Mouse (Mus musculus): ENCODE measurements around the gene Slc7a11. TPM values are rescaled to one million over a fixed set of nuclear protein-coding genes. Genes with fewer than 3 reads are reported as not detected.

The Slc7a11 gene
- polyA plus RNA-seq, 1 experiment from 2014 or later = 0.13 TPM

DNA sequence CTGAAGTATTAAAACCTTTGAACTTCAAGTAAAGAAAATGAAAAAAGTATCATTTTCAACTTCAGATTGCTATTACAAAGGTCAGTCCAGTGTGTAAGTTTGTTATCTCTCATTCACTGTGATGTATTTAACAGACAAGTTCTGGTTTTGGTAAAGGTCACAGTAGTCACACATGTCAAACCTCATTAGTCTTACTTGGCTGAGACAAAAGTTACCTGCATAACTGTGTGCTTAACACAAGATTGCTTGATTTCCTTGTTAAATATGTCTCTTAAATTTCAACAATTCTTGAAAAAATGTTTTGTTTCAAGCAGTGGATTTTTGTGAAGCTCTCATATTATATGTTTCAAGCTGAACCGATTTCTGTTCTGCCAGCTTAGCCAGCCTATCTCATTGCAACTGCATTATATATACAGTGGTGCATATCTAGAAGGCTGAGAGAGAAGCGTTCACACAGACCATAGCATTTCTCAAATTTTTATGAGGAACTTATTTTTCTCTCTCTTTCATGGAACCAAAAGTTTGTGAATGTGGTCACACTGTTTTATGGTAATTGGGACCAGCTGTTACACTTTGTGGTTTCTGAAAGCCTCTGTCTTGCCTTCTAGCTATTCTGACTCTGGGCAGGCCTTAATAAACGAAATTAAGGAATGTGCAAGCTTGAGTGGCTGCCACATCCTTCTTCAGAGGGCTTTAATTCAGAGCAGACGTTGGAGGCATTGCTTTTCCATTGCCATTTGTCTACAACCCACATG lies 514.7 kb downstream of the Slc7a11 start:
- no peak for ATAC-seq
- Histone ChIP-seq H3K9me3 (ENCODE audit: low read length) (no peaks in the 10 kb centered on the region), H3K4me3 (ENCODE audit: low read depth, low read length) (no peak overlapping the region), H3K4me1 (ENCODE audit: insufficient read depth, low read depth, low read length) (no peaks in the 10 kb centered on the region), H3K9ac (replicated peaks; ENCODE audit: low read depth) (no peak overlapping the region), H3K36me3 (ENCODE audit: insufficient read depth, low read length) (no peaks in the 10 kb centered on the region), H3K27ac (ENCODE audit: low read length) (no peak overlapping the region), H3K27me3 (replicated peaks; ENCODE audit: insufficient read depth, low read length) (no peaks in the 10 kb centered on the region), H3K4me2 (replicated peaks; ENCODE audit: low read depth, low read length) (no peak overlapping the region)
- 33% methylated on average over 4 of the region's 4 CpGs for WGBS
- no peak for TF ChIP-seq CTCF (IDR thresholded peaks at IDR 0.05)
- DNase-seq (ENCODE audit: low spot score) = no peak

DNA sequence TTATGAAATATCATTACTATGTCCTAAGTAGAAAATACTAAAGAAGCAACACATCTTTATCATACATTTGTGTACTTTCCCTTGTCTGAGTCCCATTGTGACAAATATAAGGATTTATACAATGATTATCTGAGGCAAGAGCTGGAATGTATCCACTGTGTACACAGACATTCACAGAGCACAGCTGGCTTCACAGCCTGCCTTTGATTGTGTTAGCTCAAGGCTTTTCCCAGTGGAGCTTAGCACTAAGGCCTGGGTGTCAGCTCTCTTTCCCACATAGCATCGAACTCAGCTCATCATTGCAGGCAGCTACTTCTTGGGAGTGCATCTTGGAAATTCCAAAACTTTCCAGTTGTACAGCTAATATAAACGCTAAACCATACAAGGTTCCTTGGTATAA lies 529.5 kb downstream of the Slc7a11 start:
- no peak for ATAC-seq
- DNase-seq (ENCODE audit: low spot score) = peak; percentile 9

DNA sequence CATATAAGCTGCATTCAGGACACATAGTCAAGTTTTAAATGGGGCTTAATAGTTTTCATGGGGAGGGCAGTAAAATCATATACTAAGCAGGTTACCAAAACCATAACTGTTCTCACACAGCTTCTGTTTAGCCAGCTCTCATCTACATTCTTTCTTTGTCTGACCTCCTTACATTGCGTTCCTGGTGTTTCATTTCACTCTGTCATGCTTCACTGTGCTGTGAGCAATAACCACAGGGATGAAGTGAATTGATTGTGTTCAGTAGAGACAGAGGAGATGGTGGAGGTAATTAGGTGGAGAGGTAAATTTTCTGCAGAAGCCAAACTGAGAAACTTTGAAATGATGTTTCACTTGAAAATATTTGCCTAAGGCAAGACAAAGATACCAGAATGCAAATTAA lies 532.5 kb downstream of the Slc7a11 start:
- no peaks in the 10 kb centered on the region for H3K9me3 ChIP-seq (ENCODE audit: low read length)
- 77% methylated on average over 1 of the region's 1 CpGs for WGBS
- no peak overlapping the region for H3K9ac ChIP-seq (replicated peaks; ENCODE audit: low read depth)
- TF ChIP-seq CTCF (IDR thresholded peaks at IDR 0.05) (no peak), EP300 (IDR thresholded peaks at IDR 0.05) (no peak)
- no peaks in the 10 kb centered on the region for H3K27me3 ChIP-seq (replicated peaks; ENCODE audit: insufficient read depth, low read length)
- ATAC-seq (no peak), DNase-seq (ENCODE audit: low spot score) (no peak)
- no peak overlapping the region for H3K27ac ChIP-seq (ENCODE audit: low read length)
- H3K4me2 ChIP-seq (replicated peaks; ENCODE audit: low read depth, low read length) = no peak overlapping the region
- H3K4me3 ChIP-seq (ENCODE audit: low read depth, low read length) = no peak overlapping the region
- H3K36me3 ChIP-seq (ENCODE audit: insufficient read depth, low read length) = no peaks in the 10 kb centered on the region
- H3K4me1 ChIP-seq (ENCODE audit: insufficient read depth, low read depth, low read length) = no peaks in the 10 kb centered on the region

More for the DNA sequence above, 529.5 kb downstream of the Slc7a11 start:
- no peaks in the 10 kb centered on the region for H3K9me3 ChIP-seq (ENCODE audit: low read length)
- no peak overlapping the region for H3K4me3 ChIP-seq (ENCODE audit: low read depth, low read length)
- H3K4me2 ChIP-seq (replicated peaks; ENCODE audit: low read depth, low read length) = no peak overlapping the region
- H3K9ac ChIP-seq (replicated peaks; ENCODE audit: low read depth) = no peak overlapping the region
- no peaks in the 10 kb centered on the region for H3K27me3 ChIP-seq (replicated peaks; ENCODE audit: insufficient read depth, low read length)
- H3K36me3 ChIP-seq (ENCODE audit: insufficient read depth, low read length) = no peaks in the 10 kb centered on the region
- H3K4me1 ChIP-seq (ENCODE audit: insufficient read depth, low read depth, low read length) = no peaks in the 10 kb centered on the region
- no peak overlapping the region for H3K27ac ChIP-seq (ENCODE audit: low read length)
- WGBS = 28% methylated on average over 2 of the region's 2 CpGs
- TF ChIP-seq CTCF (IDR thresholded peaks at IDR 0.05) (no peak), EP300 (IDR thresholded peaks at IDR 0.05) (no peak)

DNA sequence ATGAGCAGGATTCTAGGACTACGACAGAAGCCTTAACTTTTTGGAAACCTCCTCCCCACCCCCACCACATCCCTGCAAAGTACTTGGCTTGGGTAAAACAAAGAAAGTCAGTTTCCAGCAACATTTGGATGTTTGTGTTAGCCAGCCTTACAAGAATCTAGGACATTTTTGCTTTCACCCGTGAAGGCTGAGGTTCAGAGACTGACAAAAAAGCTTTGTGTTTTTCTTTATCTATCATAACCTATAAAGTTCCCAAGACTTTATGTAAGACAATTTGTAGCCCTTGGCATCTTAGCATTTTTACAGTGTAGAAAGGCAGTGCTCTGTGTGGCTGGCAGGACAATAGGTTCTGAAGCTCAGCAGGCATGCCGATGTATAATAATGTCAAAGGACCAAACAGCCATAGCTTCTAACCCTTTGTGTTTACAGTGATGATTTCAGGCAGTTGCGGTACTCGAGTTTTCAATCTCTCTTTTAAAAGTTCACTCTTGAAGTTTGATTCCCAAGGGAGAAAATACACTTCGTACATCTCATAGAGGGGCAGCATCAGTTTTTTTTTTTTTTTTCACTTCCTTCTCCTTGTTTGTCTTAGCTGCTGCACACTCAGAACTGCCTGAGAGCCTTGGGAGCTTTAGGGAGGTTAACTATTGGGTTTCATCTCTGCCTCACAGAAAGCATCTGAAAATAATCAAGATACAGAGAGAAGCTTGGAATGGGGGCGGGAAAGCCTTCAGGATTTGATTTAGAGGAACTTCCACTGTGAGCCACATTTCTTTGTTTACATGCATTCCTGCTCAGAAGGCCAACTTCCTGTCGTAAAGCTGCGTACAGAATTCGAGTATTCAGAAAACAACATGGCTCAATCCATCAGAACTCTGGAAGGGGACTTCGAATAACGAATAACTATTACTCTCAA lies 534.7 kb downstream of the Slc7a11 start:
- TF ChIP-seq EP300 (IDR thresholded peaks at IDR 0.05) (no peak), CTCF (IDR thresholded peaks at IDR 0.05) (no peak)

DNA sequence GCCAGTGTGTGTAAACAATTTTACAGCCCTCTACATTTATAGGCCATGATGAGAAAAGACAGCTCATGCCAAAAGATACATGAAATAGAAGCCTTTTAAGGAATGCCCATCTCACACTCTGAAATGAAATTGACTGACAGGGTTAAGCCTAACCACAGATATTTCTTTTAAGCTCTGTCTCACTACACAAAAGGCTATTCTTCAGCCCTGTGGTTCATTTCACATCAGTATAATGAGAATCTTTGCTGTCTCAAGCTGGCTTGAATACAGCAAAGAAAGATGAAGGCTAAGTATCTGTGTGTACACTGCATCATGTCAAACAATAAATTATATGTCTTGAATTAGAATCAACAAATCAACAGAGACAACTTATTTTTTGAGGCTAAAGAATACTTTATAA lies 549.5 kb downstream of the Slc7a11 start:
- TF ChIP-seq EP300 (IDR thresholded peaks at IDR 0.05) = no peak
- TF ChIP-seq CTCF (IDR thresholded peaks at IDR 0.05) = no peak
- H3K9ac ChIP-seq (replicated peaks; ENCODE audit: low read depth) = no peak overlapping the region
- H3K36me3 ChIP-seq (ENCODE audit: insufficient read depth, low read length) = no peaks in the 10 kb centered on the region
- H3K27me3 ChIP-seq (replicated peaks; ENCODE audit: insufficient read depth, low read length) = no peaks in the 10 kb centered on the region
- H3K4me3 ChIP-seq (ENCODE audit: low read depth, low read length) = no peak overlapping the region
- H3K4me1 ChIP-seq (ENCODE audit: insufficient read depth, low read depth, low read length) = no peaks in the 10 kb centered on the region
- DNase-seq (ENCODE audit: low spot score) (no peak), ATAC-seq (no peak)
- H3K9me3 ChIP-seq (ENCODE audit: low read length) = no peaks in the 10 kb centered on the region
- H3K27ac ChIP-seq (ENCODE audit: low read length) = no peak overlapping the region
- no peak overlapping the region for H3K4me2 ChIP-seq (replicated peaks; ENCODE audit: low read depth, low read length)

More for the DNA sequence above, 534.7 kb downstream of the Slc7a11 start:
- Histone ChIP-seq H3K9me3 (ENCODE audit: low read length) (no peaks in the 10 kb centered on the region), H3K4me3 (ENCODE audit: low read depth, low read length) (no peak overlapping the region), H3K36me3 (ENCODE audit: insufficient read depth, low read length) (no peaks in the 10 kb centered on the region), H3K27ac (ENCODE audit: low read length) (no peak overlapping the region), H3K4me2 (replicated peaks; ENCODE audit: low read depth, low read length) (no peak overlapping the region), H3K9ac (replicated peaks; ENCODE audit: low read depth) (no peak overlapping the region), H3K4me1 (ENCODE audit: insufficient read depth, low read depth, low read length) (no peaks in the 10 kb centered on the region), H3K27me3 (replicated peaks; ENCODE audit: insufficient read depth, low read length) (no peaks in the 10 kb centered on the region)
- DNase-seq (ENCODE audit: low spot score) = peak; percentile 21
- ATAC-seq = no peak
- WGBS = 31% methylated on average over 12 of the region's 12 CpGs

DNA sequence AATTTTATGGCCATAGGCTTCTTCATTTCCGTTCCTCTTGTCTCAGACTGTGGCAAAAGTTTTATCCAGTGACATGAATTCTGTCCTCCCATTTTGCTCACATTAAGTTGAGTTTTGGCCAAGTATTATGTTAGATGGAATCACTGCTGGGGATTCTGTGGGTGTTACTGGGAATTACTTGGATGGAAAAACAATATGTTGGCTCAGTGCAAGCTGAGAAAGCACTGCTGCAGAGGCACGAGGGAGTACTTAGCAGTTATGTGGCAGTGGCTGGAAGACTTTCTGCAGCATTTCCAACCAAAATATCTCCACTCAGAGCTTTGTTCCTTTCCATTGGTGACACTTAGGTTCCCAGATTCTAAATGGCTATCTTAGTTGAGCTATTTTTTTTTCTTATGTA lies 556.1 kb downstream of the Slc7a11 start:
- no peak overlapping the region for H3K27ac ChIP-seq (ENCODE audit: low read length)
- DNase-seq (ENCODE audit: low spot score) = no peak
- no peaks in the 10 kb centered on the region for H3K4me1 ChIP-seq (ENCODE audit: insufficient read depth, low read depth, low read length)
- H3K9me3 ChIP-seq (ENCODE audit: low read length) = no peaks in the 10 kb centered on the region
- WGBS = 56% methylated on average over 2 of the region's 2 CpGs
- no peaks in the 10 kb centered on the region for H3K36me3 ChIP-seq (ENCODE audit: insufficient read depth, low read length)
- TF ChIP-seq EP300 (IDR thresholded peaks at IDR 0.05) (no peak), CTCF (IDR thresholded peaks at IDR 0.05) (no peak)
- H3K4me3 ChIP-seq (ENCODE audit: low read depth, low read length) = no peak overlapping the region
- H3K4me2 ChIP-seq (replicated peaks; ENCODE audit: low read depth, low read length) = no peak overlapping the region
- no peak for ATAC-seq
- no peak overlapping the region for H3K9ac ChIP-seq (replicated peaks; ENCODE audit: low read depth)
- no peaks in the 10 kb centered on the region for H3K27me3 ChIP-seq (replicated peaks; ENCODE audit: insufficient read depth, low read length)
